Mouse (Mus musculus): Measurements from ENCODE around the gene Arl5c. TPM values are rescaled to one million over a fixed set of nuclear protein-coding genes. Genes with fewer than 3 reads are reported as not detected.

Arl5c gene
- 1 to 10 TPM; 1.5 to 1.9 TPM for total RNA-seq (2021)
- long read RNA-seq, experiment 1, partial matches to known transcripts, result 0 of 1 reads
- long read RNA-seq, experiment 1, other reads (novel, unspliced or antisense), result 1 of 1 reads
- long read RNA-seq, experiment 2, result 0 reads

- DNase-seq (ENCODE audit: low spot score in 2 of 2), result no peak
Observed at GRCm38 (mm10) chr11:97995564-97996288, at the start of gene Arl5c. Gene Arl5c (minus strand): TSS chr11:97996181.

DNA sequence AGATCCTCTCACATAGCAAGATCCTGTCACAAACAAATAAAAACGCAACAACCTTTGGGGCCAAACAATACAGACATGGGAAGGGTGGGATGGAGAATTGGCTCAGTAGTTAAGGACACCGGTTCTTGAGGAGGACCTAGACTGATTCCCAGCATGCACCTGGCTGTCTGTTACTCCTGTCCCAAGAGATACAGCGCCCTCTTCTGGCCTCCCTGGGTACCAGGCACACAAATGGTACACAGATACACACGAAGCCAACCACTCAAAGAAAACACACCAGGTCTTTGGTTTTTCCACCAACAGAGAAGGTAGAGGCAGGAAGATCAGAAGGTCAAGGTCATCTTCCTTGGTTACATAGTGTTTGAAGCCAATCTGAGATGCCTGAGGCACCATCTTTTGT, 49.6 kb upstream of the Arl5c start:
- no peak for DNase-seq (ENCODE audit: low spot score in 2 of 2)

DNA sequence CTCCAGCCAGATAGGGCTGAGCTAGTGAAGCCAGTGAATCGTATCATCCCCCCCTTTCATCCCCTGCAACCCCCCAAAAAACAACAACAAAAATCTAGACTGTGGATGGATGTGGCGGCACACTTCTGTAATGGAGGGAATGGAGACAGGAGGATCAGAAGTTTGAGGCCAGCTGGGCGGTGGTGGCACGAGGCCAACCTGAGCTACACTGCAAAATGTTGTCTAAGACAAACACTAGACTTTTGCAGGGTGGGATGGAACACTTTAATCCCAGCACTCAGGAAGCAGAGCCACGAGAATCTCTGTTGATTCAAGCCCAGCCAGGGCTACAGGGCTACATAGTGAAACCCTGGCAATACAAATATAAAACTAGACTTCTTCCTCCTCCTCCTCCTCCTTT, 48.1 kb upstream of the Arl5c start:
- no peak for DNase-seq (ENCODE audit: low spot score in 2 of 2)

DNA sequence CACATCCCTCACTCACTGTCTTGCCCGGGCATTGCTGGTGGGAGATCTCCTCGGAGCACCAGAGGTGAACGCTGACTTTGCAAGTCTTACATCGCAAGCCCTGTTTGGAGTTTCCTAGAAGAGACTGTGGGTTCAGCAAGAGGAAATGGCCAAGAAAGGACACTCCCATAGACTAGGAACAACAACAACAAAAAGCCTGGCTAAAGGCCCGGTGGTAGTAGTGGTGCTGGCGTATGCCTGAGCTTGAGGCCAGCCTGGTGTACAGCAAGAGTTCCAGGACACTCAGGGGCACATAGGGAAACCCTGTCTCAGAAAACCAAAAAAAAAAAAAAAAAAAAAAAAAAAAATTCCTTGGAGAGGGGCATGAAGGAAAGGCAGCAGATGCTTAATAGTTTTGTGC, 46.8 kb upstream of the Arl5c start:
- no peak for DNase-seq (ENCODE audit: low spot score in 2 of 2)

DNA sequence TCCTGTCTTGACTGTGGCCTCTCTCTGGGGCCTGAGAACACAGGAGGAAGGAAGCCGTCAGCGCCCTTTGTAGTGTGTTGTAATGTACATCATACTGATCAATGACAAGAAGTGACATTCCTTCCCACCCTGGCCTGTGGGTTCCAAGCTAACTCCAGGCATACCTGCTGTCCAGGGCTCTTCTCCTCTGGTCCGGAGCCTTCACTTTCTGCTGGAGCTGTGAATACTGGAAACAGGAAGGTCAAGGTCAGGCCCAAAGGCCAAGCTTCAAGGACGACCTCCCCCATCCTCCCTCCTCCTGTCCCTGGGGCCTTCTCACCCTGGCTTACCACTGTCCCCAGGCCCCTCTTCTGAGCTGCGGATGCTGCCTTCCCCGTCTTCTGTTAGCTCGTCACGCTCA, 45.0 kb upstream of the Arl5c start:
- no peak for DNase-seq (ENCODE audit: low spot score in 2 of 2)

DNA sequence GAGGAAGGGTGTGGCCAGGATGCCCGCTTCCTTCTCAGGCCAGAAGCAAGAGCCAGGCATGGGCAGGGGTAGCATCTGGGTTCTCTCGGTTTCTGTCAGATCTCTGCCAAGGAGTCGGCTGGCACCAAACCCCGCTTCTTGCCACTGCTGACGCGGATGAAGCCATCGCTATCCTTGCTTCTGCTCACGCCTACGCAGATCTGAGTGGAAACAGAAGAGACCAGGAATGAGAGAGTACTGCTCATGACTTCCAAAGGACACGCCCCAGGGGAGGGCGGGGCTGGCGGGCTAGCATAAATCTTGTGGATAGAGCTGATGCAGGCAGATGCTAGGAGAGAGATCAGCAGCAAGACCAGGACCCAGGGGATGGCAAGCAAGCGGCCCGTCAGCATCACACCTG, 41.9 kb upstream of the Arl5c start:
- no peak for DNase-seq (ENCODE audit: low spot score in 2 of 2)

DNA sequence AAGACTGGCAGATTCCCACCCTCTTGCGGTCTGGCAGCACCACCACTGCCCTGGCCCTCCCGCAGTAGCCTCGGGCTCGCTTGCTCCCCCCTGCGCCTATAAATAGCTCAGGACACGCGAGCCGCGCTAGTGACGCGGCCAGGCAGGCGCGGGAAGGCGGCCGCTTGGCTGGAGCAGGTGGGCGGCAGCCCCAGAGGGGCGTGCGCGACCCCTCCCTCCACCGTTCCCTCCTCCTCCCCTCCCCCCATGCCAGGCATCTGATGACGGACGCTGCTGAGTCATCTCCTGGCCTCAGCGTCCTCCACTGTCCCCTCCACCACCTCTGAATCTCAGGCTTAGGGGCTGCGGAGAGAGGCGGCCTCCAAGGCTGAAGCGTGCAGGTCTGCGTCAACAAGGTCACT, 40.0 kb upstream of the Arl5c start:
- DNase-seq (ENCODE audit: low spot score in 2 of 2), result peak in 1 of 2 experiments; percentile 48

- DNase-seq (ENCODE audit: low spot score in 2 of 2), result no peak
Observed at GRCm38 (mm10) chr11:98034840-98035239, 38.9 kb upstream of the Arl5c start.

GRCm38 (mm10) chr11:98034061-98034460, 38.1 kb upstream of the Arl5c start:
- no peak for DNase-seq (ENCODE audit: low spot score in 2 of 2)

DNA sequence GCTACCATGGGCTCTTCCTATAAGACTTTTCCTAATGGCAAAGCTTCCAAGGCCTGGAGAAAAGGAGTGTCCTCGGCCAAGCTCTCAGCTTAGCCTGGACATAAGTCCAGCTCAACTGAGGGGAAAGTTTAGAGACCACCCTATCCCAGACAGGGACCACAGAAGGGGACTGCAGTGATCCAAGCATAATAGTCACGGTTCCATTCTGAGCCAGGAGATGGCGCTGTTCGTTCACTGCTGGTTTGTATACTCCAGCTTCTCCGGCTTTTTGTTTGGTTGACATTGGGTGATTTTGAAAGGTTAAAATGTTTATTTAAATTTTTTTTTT, 35.4 kb upstream of the Arl5c start:
- peak in 1 of 2 experiments; percentile 74 for DNase-seq (ENCODE audit: low spot score in 2 of 2)

DNA sequence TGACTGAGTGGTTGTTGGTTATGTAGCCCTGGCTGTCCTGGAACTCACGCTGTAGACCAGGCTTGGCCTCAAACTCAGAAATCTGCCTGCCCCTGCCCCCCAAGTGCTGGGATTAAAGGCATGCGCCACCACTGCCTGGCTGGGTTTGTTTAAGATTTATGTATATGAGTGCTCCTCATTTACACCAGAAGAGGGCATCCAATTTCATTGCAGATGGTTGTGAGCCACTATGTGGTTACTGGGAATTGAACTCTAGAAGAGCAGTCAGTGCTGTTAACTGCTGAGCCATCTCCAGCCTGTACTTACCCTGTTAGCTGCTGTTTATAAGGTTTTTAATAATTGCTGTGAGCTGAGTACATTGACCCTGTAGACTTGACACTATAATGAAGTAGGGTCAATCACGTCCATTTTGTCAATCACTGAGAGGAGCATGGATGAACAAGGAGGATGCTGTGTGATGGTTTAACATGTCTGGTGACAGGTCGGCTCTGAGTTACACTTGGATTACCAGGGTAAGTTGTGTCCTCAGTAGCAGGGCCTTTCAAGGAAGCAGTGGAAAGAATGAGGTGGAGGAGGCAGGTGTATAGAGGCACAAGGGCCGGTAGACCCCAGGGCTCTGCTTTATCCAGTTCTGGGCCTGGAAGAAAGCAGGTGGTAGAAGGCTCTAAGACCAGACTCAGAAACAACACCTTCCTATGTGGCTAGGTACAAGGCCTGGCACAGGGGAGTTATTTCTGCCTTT, 34.9 kb upstream of the Arl5c start:
- DNase-seq (ENCODE audit: low spot score in 2 of 2), result no peak

GRCm38 (mm10) chr11:98027785-98028184, 31.8 kb upstream of the Arl5c start:
- DNase-seq (ENCODE audit: low spot score in 2 of 2), result no peak

- no peak for DNase-seq (ENCODE audit: low spot score in 2 of 2)
Observed at GRCm38 (mm10) chr11:98027297-98027688, 31.3 kb upstream of the Arl5c start.

GRCm38 (mm10) chr11:98026570-98027296, 30.8 kb upstream of the Arl5c start, which contains the start of gene Rpl19:
Gene Rpl19 (plus strand): TSS chr11:98026710.
- peak; percentile 89 to 95 for DNase-seq (ENCODE audit: low spot score in 2 of 2)

DNA sequence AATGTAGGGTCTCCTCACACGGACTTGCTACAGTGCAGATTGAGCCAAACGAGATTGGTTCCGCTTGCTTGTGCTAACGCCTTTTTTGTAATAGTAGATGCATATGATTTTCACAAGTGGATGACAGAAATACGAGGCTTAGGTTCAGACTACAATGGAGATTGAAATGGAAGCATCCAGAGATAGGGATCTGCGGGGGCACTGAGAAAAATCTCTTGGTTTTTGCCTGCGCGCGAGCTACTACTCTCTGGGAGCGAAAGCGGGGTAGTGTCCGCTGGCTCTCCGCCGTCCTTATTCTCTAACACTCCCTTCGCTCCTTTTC, 30.2 kb upstream of the Arl5c start:
- DNase-seq (ENCODE audit: low spot score in 2 of 2), result no peak

- DNase-seq (ENCODE audit: low spot score in 2 of 2), result no peak
Observed at GRCm38 (mm10) chr11:98024516-98024915, 28.5 kb upstream of the Arl5c start.

GRCm38 (mm10) chr11:98022555-98023371, 26.8 kb upstream of the Arl5c start, which contains the start of gene Cacnb1:
Gene Cacnb1 (minus strand): TSS chr11:98023034.
- DNase-seq (ENCODE audit: low spot score in 2 of 2), result peak; percentile 64 to 75

- peak in 1 of 2 experiments; percentile 28 for DNase-seq (ENCODE audit: low spot score in 2 of 2)
Observed at GRCm38 (mm10) chr11:98022253-98022554, 26.2 kb upstream of the Arl5c start.

- DNase-seq (ENCODE audit: low spot score in 2 of 2), result peak; percentile 24 to 47
Observed at GRCm38 (mm10) chr11:98021565-98022252, 25.7 kb upstream of the Arl5c start.

DNA sequence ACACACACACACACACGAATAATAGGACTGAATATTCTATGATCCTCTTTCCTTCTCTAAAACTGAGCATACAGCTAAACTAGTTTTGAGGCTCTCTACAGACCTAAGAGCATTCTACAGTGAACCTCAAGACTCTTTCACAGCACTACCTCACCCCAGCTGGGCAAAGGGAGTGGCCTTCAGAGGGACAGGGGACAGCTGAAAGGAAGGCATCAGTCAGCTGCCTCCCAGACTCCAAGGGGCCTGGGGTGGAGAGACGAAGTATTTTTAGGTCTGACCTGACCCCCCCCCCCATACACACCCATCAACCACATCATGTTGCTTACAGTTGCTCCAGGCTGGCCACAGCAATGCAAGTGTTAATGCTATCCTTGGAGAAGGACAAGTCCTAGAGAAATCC, 25.1 kb upstream of the Arl5c start:
- DNase-seq (ENCODE audit: low spot score in 2 of 2), result no peak

- peak in 1 of 2 experiments; percentile 20 for DNase-seq (ENCODE audit: low spot score in 2 of 2)
Observed at GRCm38 (mm10) chr11:98020710-98021109, 24.7 kb upstream of the Arl5c start.
